Mouse (Mus musculus): ENCODE results near the gene St3gal2. TPM values are rescaled to one million over a fixed set of nuclear protein-coding genes. Genes with fewer than 3 reads are reported as not detected.
A peak's percentile ranks its signal among the peaks of the same experiment; 100 is the strongest.
"Not testable (repeated sequence)": the region's sequence is repeated elsewhere in the genome, so short reads cannot be mapped to it uniquely, and the experiment has no call there.

St3gal2 gene
- polyA plus RNA-seq, 1 experiment from 2014 or later = 14.5 TPM

DNA sequence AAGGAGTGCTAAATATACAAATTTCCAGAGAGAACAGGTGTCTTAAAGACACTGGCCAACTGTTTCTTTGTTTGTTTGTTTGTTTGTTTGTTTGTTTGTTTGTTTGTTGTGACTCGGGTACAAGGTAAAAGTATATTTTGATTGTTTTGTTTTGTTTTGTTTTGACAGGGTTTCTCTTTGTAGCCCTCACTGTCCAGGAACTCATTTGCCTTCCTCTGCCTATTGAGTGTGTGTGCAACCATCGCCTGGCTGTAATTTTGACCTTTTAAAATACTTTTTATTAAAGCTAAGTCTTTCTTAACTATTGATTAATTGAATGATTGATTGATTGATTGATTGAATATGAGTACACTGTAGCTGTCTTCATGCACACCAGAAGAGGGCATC, 17.1 kb upstream of the St3gal2 start:
- H3K4me3 ChIP-seq (ENCODE audit: low read length) = peak overlapping the region; percentile 67
- no peak overlapping the region for H3K27ac ChIP-seq (ENCODE audit: low read length)
- no peaks in the 10 kb centered on the region for H3K27me3 ChIP-seq (ENCODE audit: control insufficient read depth, insufficient read depth, low read length)
- peak overlapping the region; percentile 78 for H3K4me2 ChIP-seq (ENCODE audit: low read depth, low read length)
- no peak overlapping the region for H3K9ac ChIP-seq (ENCODE audit: low read length)
- H3K9me3 ChIP-seq (replicated peaks; ENCODE audit: control insufficient read depth, low read length) = no peaks in the 10 kb centered on the region
- H3K4me1 ChIP-seq (ENCODE audit: control insufficient read depth, insufficient read depth, low read length) = peaks cover 3% of the 10 kb centered on the region; the same call in 1 of the 2 replicates
- WGBS = 54% methylated on average over 2 of the region's 2 CpGs
- peaks cover 3% of the 10 kb centered on the region; the same call in 1 of the 2 replicates for H3K36me3 ChIP-seq (ENCODE audit: control insufficient read depth, insufficient read depth)
- no peak for ATAC-seq (replicated peaks; ENCODE audit: extremely low read depth, insufficient read depth, low FRiP score)

DNA sequence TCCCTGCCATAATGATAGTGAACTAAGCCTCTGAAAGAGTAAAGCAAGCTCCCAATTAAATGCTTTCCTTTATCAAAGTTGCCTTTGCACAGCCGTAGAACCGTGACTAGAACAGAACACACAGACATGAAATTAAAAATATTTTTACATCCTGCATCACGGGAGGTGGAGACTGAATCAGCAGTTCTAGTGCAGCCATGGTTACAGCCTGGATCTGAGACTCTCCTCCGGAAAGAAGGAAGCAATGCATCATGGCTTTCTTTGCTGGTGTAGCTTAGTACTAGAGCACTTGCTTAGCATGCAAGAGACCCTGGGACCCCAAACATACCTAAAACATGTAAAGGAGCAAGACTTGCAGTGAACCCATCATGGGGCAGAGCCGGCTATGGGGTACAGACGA, 14.3 kb upstream of the St3gal2 start:
- H3K36me3 ChIP-seq (ENCODE audit: control insufficient read depth, insufficient read depth) = no peaks in the 10 kb centered on the region
- no peak overlapping the region for H3K9ac ChIP-seq (ENCODE audit: low read length)
- no peaks in the 10 kb centered on the region for H3K27me3 ChIP-seq (ENCODE audit: control insufficient read depth, insufficient read depth, low read length)
- H3K9me3 ChIP-seq (replicated peaks; ENCODE audit: control insufficient read depth, low read length) = no peaks in the 10 kb centered on the region
- no peak overlapping the region for H3K27ac ChIP-seq (ENCODE audit: low read length)
- WGBS = 80% methylated on average over 6 of the region's 6 CpGs
- H3K4me1 ChIP-seq (ENCODE audit: control insufficient read depth, insufficient read depth, low read length) = peaks cover 3% of the 10 kb centered on the region; the same call in 1 of the 2 replicates
- no peak overlapping the region for H3K4me2 ChIP-seq (ENCODE audit: low read depth, low read length)
- H3K4me3 ChIP-seq (ENCODE audit: low read length) = no peak overlapping the region
- no peak for ATAC-seq (replicated peaks; ENCODE audit: extremely low read depth, insufficient read depth, low FRiP score)

DNA sequence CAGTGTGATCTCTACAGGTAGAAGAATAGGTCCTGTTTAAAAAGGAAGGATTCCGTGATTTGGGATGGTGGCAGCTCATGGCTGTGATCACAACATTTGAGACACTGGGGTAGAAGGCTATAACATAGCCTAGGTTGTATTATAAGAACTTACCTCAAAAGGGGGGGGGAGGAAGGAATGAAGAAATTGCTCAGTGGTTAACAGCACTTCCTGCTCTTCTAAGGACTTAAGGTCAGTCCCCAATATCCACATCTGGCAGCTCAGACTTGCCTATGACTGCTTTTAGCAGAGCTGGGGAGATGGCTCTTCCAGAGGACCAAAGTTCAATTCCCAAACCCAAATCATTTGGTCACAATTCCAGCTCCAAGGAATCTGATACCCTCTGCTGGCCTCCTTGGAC, 13.0 kb upstream of the St3gal2 start:
- Histone ChIP-seq H3K27ac (ENCODE audit: low read length) (no peak overlapping the region), H3K9me3 (replicated peaks; ENCODE audit: control insufficient read depth, low read length) (no peaks in the 10 kb centered on the region), H3K4me2 (ENCODE audit: low read depth, low read length) (no peak overlapping the region), H3K27me3 (ENCODE audit: control insufficient read depth, insufficient read depth, low read length) (no peaks in the 10 kb centered on the region), H3K9ac (ENCODE audit: low read length) (no peak overlapping the region), H3K4me1 (ENCODE audit: control insufficient read depth, insufficient read depth, low read length) (peaks cover under 1% of the 10 kb centered on the region; the same call in 1 of the 2 replicates), H3K4me3 (ENCODE audit: low read length) (no peak overlapping the region), H3K36me3 (ENCODE audit: control insufficient read depth, insufficient read depth) (no peaks in the 10 kb centered on the region)
- no peak for ATAC-seq (replicated peaks; ENCODE audit: extremely low read depth, insufficient read depth, low FRiP score)
- 82% methylated on average over 1 of the region's 1 CpGs for WGBS

GRCm38 (mm10) chr8:110909850-110910249, 9.9 kb upstream of the St3gal2 start:
- not testable (repeated sequence) for H3K27ac ChIP-seq (ENCODE audit: low read length); H3K4me2 ChIP-seq (ENCODE audit: low read depth, low read length); H3K27me3 ChIP-seq (ENCODE audit: control insufficient read depth, insufficient read depth, low read length); H3K9me3 ChIP-seq (replicated peaks; ENCODE audit: control insufficient read depth, low read length); ATAC-seq (replicated peaks; ENCODE audit: extremely low read depth, insufficient read depth, low FRiP score); H3K4me1 ChIP-seq (ENCODE audit: control insufficient read depth, insufficient read depth, low read length); H3K36me3 ChIP-seq (ENCODE audit: control insufficient read depth, insufficient read depth); H3K9ac ChIP-seq (ENCODE audit: low read length); H3K4me3 ChIP-seq (ENCODE audit: low read length)

DNA sequence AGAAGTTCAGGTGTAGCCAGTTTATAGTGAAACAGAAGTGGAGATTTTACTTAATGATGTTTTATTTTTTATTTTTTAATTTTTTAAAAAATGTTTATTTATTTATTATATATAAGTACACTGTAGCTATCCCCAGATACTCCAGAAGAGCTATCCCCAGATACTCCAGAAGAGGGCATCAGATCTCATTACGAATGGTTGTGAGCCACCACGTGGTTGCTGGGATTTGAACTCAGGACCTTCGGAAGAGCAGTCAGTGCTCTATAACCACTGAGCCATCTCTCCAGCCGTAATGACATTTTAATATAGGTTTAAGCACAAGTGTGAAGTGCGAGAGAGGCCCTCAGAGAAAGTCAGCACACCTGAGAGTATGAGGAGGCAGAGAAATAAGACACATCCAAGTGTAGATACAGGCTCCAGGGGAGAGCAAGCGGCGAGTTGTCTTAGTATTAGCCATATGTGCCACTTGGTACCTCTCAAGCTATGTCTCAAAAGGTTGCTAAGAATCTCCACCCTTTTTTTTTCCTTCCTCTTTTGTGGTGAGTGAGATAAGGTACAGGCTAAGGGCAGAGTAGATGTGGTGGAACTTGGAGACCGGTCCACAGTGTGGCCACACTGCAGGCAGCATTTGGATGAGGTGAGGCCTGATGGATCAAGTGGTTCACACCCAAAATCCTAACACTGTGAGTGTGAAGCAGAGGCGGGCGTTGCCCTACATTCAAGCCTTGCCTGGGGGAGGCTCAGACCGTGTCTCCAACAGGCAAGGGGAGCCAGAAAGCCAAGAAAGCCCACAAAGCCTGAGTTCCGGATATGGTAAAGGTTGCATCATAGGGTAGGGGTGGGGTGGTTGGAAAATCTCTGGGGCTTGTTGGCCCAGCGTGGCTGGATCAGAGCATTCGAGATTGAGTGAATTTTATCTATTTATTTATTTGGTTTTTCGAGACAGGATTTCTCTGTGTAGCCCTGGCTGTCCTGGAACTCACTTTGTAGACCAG, 7.8 kb upstream of the St3gal2 start:
- Histone ChIP-seq H3K27me3 (ENCODE audit: control insufficient read depth, insufficient read depth, low read length) (no peaks in the 10 kb centered on the region), H3K9ac (ENCODE audit: low read length) (no peak overlapping the region), H3K4me3 (ENCODE audit: low read length) (no peak overlapping the region), H3K4me2 (ENCODE audit: low read depth, low read length) (no peak overlapping the region), H3K9me3 (replicated peaks; ENCODE audit: control insufficient read depth, low read length) (no peaks in the 10 kb centered on the region), H3K36me3 (ENCODE audit: control insufficient read depth, insufficient read depth) (no peaks in the 10 kb centered on the region), H3K27ac (ENCODE audit: low read length) (no peak overlapping the region), H3K4me1 (ENCODE audit: control insufficient read depth, insufficient read depth, low read length) (no peaks in the 10 kb centered on the region)
- no peak for ATAC-seq (replicated peaks; ENCODE audit: extremely low read depth, insufficient read depth, low FRiP score)
- WGBS = 81% methylated on average over 15 of the region's 15 CpGs

DNA sequence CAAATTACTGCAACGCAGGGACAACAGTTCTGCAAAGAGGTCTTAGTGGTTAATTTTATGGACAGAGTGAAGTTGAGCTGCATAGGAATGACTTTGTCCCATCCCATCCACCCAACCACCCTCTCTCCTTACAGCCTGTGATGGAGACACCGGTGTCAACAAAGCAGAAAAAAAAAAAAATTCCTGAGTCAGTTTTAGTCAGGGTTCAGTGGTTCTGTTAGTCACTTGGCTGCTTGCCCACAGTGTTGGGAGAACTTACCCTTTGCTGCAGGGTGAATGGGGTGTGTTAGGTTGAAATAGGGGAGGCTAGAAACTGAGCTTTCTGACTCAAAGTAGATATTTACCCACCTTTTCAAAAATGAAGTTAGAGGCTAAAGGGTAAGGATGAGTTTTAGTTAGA, 2.3 kb upstream of the St3gal2 start:
- H3K9me3 ChIP-seq (replicated peaks; ENCODE audit: control insufficient read depth, low read length) = no peaks in the 10 kb centered on the region
- H3K27me3 ChIP-seq (ENCODE audit: control insufficient read depth, insufficient read depth, low read length) = no peaks in the 10 kb centered on the region
- no peak overlapping the region for H3K27ac ChIP-seq (ENCODE audit: low read length)
- no peak for ATAC-seq (replicated peaks; ENCODE audit: extremely low read depth, insufficient read depth, low FRiP score)
- WGBS = 31% methylated on average over 2 of the region's 2 CpGs
- H3K4me1 ChIP-seq (ENCODE audit: control insufficient read depth, insufficient read depth, low read length) = peaks cover 21% of the 10 kb centered on the region
- no peak overlapping the region for H3K4me3 ChIP-seq (ENCODE audit: low read length)
- no peaks in the 10 kb centered on the region for H3K36me3 ChIP-seq (ENCODE audit: control insufficient read depth, insufficient read depth)
- H3K9ac ChIP-seq (ENCODE audit: low read length) = no peak overlapping the region
- no peak overlapping the region for H3K4me2 ChIP-seq (ENCODE audit: low read depth, low read length)

DNA sequence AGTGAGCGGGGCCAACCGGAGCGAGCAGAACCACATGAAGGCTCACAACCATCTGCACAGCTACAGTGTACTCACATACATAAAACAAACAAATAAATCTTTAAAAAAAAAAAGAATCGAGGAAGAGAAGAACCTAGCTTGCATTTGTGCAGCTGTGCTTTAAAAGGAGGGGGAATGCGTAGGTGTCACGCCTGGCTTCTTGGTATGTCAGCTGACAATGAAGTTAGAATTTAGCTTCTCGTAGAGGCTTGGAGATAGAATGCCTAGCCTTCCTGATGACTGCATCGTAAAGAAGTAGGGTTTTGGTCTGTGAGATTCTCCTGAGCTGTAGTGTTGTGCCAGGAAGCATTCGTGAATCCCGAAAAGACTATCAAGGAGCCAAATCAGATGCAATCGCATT, 1.7 kb upstream of the St3gal2 start:
- no peaks in the 10 kb centered on the region for H3K9me3 ChIP-seq (replicated peaks; ENCODE audit: control insufficient read depth, low read length)
- no peaks in the 10 kb centered on the region for H3K27me3 ChIP-seq (ENCODE audit: control insufficient read depth, insufficient read depth, low read length)
- no peak overlapping the region for H3K4me2 ChIP-seq (ENCODE audit: low read depth, low read length)
- H3K4me1 ChIP-seq (ENCODE audit: control insufficient read depth, insufficient read depth, low read length) = peaks cover 21% of the 10 kb centered on the region
- no peaks in the 10 kb centered on the region for H3K36me3 ChIP-seq (ENCODE audit: control insufficient read depth, insufficient read depth)
- no peak overlapping the region for H3K27ac ChIP-seq (ENCODE audit: low read length)
- no peak for ATAC-seq (replicated peaks; ENCODE audit: extremely low read depth, insufficient read depth, low FRiP score)
- H3K4me3 ChIP-seq (ENCODE audit: low read length) = no peak overlapping the region
- H3K9ac ChIP-seq (ENCODE audit: low read length) = no peak overlapping the region
- WGBS = 83% methylated on average over 11 of the region's 11 CpGs

DNA sequence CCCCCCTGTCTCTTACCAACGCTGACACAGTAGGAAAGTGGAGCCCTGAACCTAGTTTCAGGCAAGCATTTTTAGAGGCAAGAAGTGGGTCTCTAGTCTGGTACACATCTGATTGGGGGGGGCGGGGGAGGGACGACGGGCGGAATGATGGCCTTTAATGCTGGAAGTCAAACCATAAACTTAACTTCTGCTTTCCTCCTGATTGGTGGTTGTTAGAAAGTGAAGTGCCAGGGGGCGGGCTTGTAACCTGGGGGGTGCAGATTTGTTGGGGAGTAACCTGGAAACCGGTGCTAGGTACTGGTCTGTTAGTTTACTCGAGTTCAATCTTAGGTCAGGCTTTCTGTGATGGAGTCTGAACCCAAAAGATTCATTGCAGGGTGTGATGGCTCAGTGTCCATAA, 1.3 kb upstream of the St3gal2 start:
- no peak for ATAC-seq (replicated peaks; ENCODE audit: extremely low read depth, insufficient read depth, low FRiP score)
- no peaks in the 10 kb centered on the region for H3K9me3 ChIP-seq (replicated peaks; ENCODE audit: control insufficient read depth, low read length)
- no peak overlapping the region for H3K27ac ChIP-seq (ENCODE audit: low read length)
- H3K36me3 ChIP-seq (ENCODE audit: control insufficient read depth, insufficient read depth) = no peaks in the 10 kb centered on the region
- H3K9ac ChIP-seq (ENCODE audit: low read length) = no peak overlapping the region
- H3K4me1 ChIP-seq (ENCODE audit: control insufficient read depth, insufficient read depth, low read length) = peaks cover 21% of the 10 kb centered on the region
- no peaks in the 10 kb centered on the region for H3K27me3 ChIP-seq (ENCODE audit: control insufficient read depth, insufficient read depth, low read length)
- no peak overlapping the region for H3K4me3 ChIP-seq (ENCODE audit: low read length)
- WGBS = 69% methylated on average over 8 of the region's 8 CpGs
- no peak overlapping the region for H3K4me2 ChIP-seq (ENCODE audit: low read depth, low read length)

DNA sequence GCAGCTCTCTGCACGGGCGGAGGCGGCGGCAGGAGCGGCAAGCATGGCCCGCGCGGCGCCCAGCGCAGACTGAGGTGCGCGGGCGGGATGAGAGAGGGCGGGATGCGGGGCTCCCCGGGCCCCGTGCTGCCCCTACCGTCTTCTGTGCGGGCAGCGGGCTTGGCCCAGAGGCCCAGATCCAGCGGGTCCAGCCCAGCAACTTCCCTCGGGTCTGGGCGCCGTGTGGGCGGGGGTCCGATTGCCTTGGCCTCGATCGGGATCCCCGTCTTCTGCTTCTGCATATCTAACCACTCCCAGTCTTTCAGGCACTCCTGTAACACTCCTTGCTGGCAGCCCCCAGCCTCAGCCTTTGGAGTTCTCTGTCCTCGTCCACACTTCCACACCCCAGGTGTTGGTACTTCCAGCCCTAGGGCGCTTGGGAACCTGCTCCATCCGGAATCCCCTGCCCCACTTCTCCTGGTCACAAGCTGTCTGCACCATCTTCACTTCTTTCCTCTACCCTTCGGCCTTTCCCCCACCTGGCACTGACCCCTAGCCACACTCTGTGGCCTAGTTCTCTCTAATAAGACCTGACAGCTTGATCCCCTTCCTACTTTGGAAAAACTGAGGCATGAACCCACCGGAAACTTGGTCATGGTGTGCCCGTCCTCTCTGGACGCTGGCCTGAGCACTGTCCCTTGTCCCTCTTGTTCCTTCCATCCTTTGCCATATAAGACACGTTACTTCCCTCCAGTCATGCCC, 480 bp downstream of the St3gal2 start:
- Histone ChIP-seq H3K9ac (ENCODE audit: low read length) (peak overlapping the region; percentile 95), H3K4me1 (ENCODE audit: control insufficient read depth, insufficient read depth, low read length) (peaks cover 21% of the 10 kb centered on the region), H3K27me3 (ENCODE audit: control insufficient read depth, insufficient read depth, low read length) (no peaks in the 10 kb centered on the region), H3K4me3 (ENCODE audit: low read length) (peak overlapping the region; percentile 89), H3K9me3 (replicated peaks; ENCODE audit: control insufficient read depth, low read length) (no peaks in the 10 kb centered on the region), H3K4me2 (ENCODE audit: low read depth, low read length) (peak overlapping the region; percentile 90), H3K36me3 (ENCODE audit: control insufficient read depth, insufficient read depth) (no peaks in the 10 kb centered on the region), H3K27ac (ENCODE audit: low read length) (peak overlapping the region; percentile 83)
- ATAC-seq (replicated peaks; ENCODE audit: extremely low read depth, insufficient read depth, low FRiP score) = peak; percentile 1; the same call in 1 of the 2 replicates
- WGBS = 1% methylated on average over 35 of the region's 37 CpGs

Measured in heart, embryonic 16.5 days (tissue).